Mouse (Mus musculus) embryonic facial prominence, embryonic 14.5 days (tissue): Measurements from ENCODE around the gene Asl. TPM values are rescaled to one million over a fixed set of nuclear protein-coding genes. Genes with fewer than 3 reads are reported as not detected.

ENCODE experiments used
- ATAC-seq: fragments of 200-750 bp; cut with Nextera tagmentation; 2 replicates; pipeline ENCODE4 v1.8.0; 2017; ENCODE audit warnings: low read depth, moderate number of reproducible peaks, moderate TSS enrichment
- DNase-seq: peaks from one replicate; pipeline ENCODE4 v3.0.0-alpha.2; 2015; ENCODE audit warnings: low spot score
- H3K27ac ChIP-seq: fragments of 300-500 bp; sonication (generic); replicated peaks from 2 replicates; pipeline ENCODE4 v1.5.1; 2014; ENCODE audit warnings: low read depth, mild to moderate bottlenecking, low read length, moderate library complexity
- H3K27me3 ChIP-seq: fragments of 300-500 bp; sonication (generic); replicated peaks from 2 replicates; pipeline ENCODE4 v1.6.1; 2014; ENCODE audit warnings: low read length; ENCODE audit not compliant: control insufficient read depth, insufficient read depth
- H3K36me3 ChIP-seq: fragments of 300-500 bp; sonication (generic); 2 replicates; pipeline ENCODE4 v1.6.1; 2014; ENCODE audit warnings: low read length, mixed read lengths; ENCODE audit not compliant: control insufficient read depth, insufficient read depth
- H3K4me1 ChIP-seq: fragments of 300-500 bp; sonication (generic); 2 replicates; pipeline ENCODE4 v1.6.1; 2014; ENCODE audit warnings: antibody characterized with exemption, low read length; ENCODE audit not compliant: control insufficient read depth, insufficient read depth
- H3K4me2 ChIP-seq: fragments of 300-500 bp; sonication (generic); 2 replicates; pipeline ENCODE4 v1.6.1; 2014; ENCODE audit warnings: low read depth, mild to moderate bottlenecking, low read length, moderate library complexity, mixed read lengths
- H3K4me3 ChIP-seq: fragments of 300-500 bp; sonication (generic); 2 replicates; pipeline ENCODE4 v1.5.1; 2014; ENCODE audit warnings: low read depth, mild to moderate bottlenecking, low read length
- H3K9ac ChIP-seq: fragments of 300-500 bp; sonication (generic); 2 replicates; pipeline ENCODE4 v1.6.1; 2014; ENCODE audit warnings: low read depth, mild to moderate bottlenecking, low read length, moderate library complexity, mixed read lengths
- H3K9me3 ChIP-seq: fragments of 300-500 bp; sonication (generic); 2 replicates; pipeline ENCODE4 v1.6.1; 2016; ENCODE audit warnings: low read length; ENCODE audit not compliant: control insufficient read depth
- WGBS: fragments of 180-500 bp; shearing (Covaris S2); extraction: QIAGEN DNeasy Blood & Tissue Kit; methylation state at CpG from one replicate; pipeline ENCODE4 v1.1.7; 2014; 5-methylcytosine and 5-hydroxymethylcytosine counted together
- polyA plus RNA-seq: library from polyadenylated mRNA; unstranded; fragments of >200 nt; fragmentation: Nextera tagmentation; extraction: Ambion mirVana; gene quantifications from 2 replicates; pipeline ENCODE4 v1.2.1, GENCODE M21; 2014

Gene Asl
- polyA plus RNA-seq, result 32.1 and 35.7 TPM in 2 replicates

GRCm38 (mm10) chr5:130029142-130029897 lies at the start of gene Asl, which contains the start of gene Crcp:
TSS of gene Asl (minus strand) at chr5:130029247.
TSS of gene Crcp (plus strand) at chr5:130029290.
- Histone ChIP-seq H3K9ac (peak within 1 kb of the TSS; percentile 85), H3K27ac (peak within 1 kb of the TSS; percentile 94), H3K4me2 (peak within 1 kb of the TSS; percentile 81), H3K4me1 (no peaks in the 10 kb centered on the region), H3K9me3 (no peaks in the 10 kb centered on the region), H3K4me3 (peak within 1 kb of the TSS; percentile 78), H3K27me3 (no peaks in the 10 kb centered on the region), H3K36me3 (no peaks in the 10 kb centered on the region)
- WGBS, result 2% methylated on average over 43 of the region's 51 CpGs
- ATAC-seq, result peak; percentile 87
- peak; percentile 85 for DNase-seq

- Histone ChIP-seq H3K9me3 (peaks cover 4% of the 10 kb centered on the region), H3K27ac (peak overlapping the region; percentile 69; the same call in 1 of the 2 replicates), H3K27me3 (no peaks in the 10 kb centered on the region), H3K4me1 (peaks cover 9% of the 10 kb centered on the region; the same call in 1 of the 2 replicates), H3K4me3 (peak overlapping the region; percentile 78), H3K9ac (peak overlapping the region; percentile 87), H3K4me2 (peak overlapping the region; percentile 83), H3K36me3 (peaks cover 5% of the 10 kb centered on the region; the same call in 1 of the 2 replicates)
- 0 out of 2 replicates have a peak, but pooled peaks have one; percentile 13 for ATAC-seq
- no peak for DNase-seq
- WGBS, result 49% methylated on average over 6 of the region's 6 CpGs
These were observed 49.7 kb upstream of the Asl start for GRCm38 (mm10) chr5:130078834-130079156.

- Histone ChIP-seq H3K4me2 (no peak overlapping the region), H3K27me3 (no peaks in the 10 kb centered on the region), H3K9me3 (peaks cover 4% of the 10 kb centered on the region), H3K36me3 (peaks cover 5% of the 10 kb centered on the region; the same call in 1 of the 2 replicates), H3K4me3 (no peak overlapping the region), H3K4me1 (peaks cover 9% of the 10 kb centered on the region; the same call in 1 of the 2 replicates), H3K9ac (0 out of 2 replicates have a peak overlapping the region, but pooled peaks have one; percentile 11), H3K27ac (0 out of 2 replicates have a peak overlapping the region, but pooled peaks have one; percentile 69)
- ATAC-seq, result no peak
- no peak for DNase-seq
- 61% methylated on average over 9 of the region's 9 CpGs for WGBS
These were observed 49.2 kb upstream of the Asl start for GRCm38 (mm10) chr5:130078096-130078833.

- ATAC-seq (no peak), DNase-seq (no peak)
- H3K27ac ChIP-seq, result no peak overlapping the region
- H3K4me3 ChIP-seq, result no peak overlapping the region
- H3K9me3 ChIP-seq, result peaks cover under 1% of the 10 kb centered on the region
- H3K4me1 ChIP-seq, result peaks cover 9% of the 10 kb centered on the region; the same call in 1 of the 2 replicates
- H3K9ac ChIP-seq, result no peak overlapping the region
- H3K27me3 ChIP-seq, result no peaks in the 10 kb centered on the region
- no peak overlapping the region for H3K4me2 ChIP-seq
- WGBS, result 45% methylated on average over 6 of the region's 6 CpGs
- peaks cover 1% of the 10 kb centered on the region; the same call in 1 of the 2 replicates for H3K36me3 ChIP-seq
These were observed 47.3 kb upstream of the Asl start for GRCm38 (mm10) chr5:130076396-130076795.

- WGBS, result 83% methylated on average over 6 of the region's 6 CpGs
- Histone ChIP-seq H3K27ac (no peak overlapping the region), H3K4me2 (no peak overlapping the region), H3K27me3 (no peaks in the 10 kb centered on the region), H3K9ac (no peak overlapping the region), H3K4me1 (peaks cover 3% of the 10 kb centered on the region; the same call in 1 of the 2 replicates), H3K4me3 (no peak overlapping the region), H3K9me3 (no peaks in the 10 kb centered on the region), H3K36me3 (no peaks in the 10 kb centered on the region)
- DNase-seq, result no peak
- ATAC-seq, result no peak
These were observed 45.4 kb upstream of the Asl start for GRCm38 (mm10) chr5:130074491-130074890.

- Histone ChIP-seq H3K27me3 (no peaks in the 10 kb centered on the region), H3K9ac (no peak within 1 kb of the TSS), H3K27ac (no peak within 1 kb of the TSS), H3K9me3 (no peaks in the 10 kb centered on the region), H3K36me3 (no peaks in the 10 kb centered on the region), H3K4me2 (no peak within 1 kb of the TSS), H3K4me1 (no peaks in the 10 kb centered on the region), H3K4me3 (no peak within 1 kb of the TSS)
- no peak for ATAC-seq
- DNase-seq, result no peak
- WGBS, result 90% methylated on average over 6 of the region's 6 CpGs
These were observed 44.0 kb upstream of the Asl start, which contains the start of gene Tpst1 for GRCm38 (mm10) chr5:130073026-130073425. TSS of gene Tpst1 (plus strand) at chr5:130073326.

- ATAC-seq (no peak), DNase-seq (no peak)
- 69% methylated on average over 3 of the region's 3 CpGs for WGBS
These were observed 38.8 kb upstream of the Asl start for GRCm38 (mm10) chr5:130067841-130068264.

GRCm38 (mm10) chr5:130065579-130065978 lies 36.5 kb upstream of the Asl start:
- H3K4me1 ChIP-seq, result no peaks in the 10 kb centered on the region
- ATAC-seq (no peak), DNase-seq (no peak)
- H3K36me3 ChIP-seq, result peaks cover 8% of the 10 kb centered on the region; the same call in 1 of the 2 replicates
- H3K27ac ChIP-seq, result no peak overlapping the region
- WGBS, result 95% methylated on average over 1 of the region's 1 CpGs
- H3K27me3 ChIP-seq, result no peaks in the 10 kb centered on the region
- no peak overlapping the region for H3K4me3 ChIP-seq
- no peak overlapping the region for H3K4me2 ChIP-seq
- no peaks in the 10 kb centered on the region for H3K9me3 ChIP-seq
- H3K9ac ChIP-seq, result no peak overlapping the region

More at GRCm38 (mm10) chr5:130067841-130068264, 38.8 kb upstream of the Asl start:
- Histone ChIP-seq H3K4me1 (no peaks in the 10 kb centered on the region), H3K9me3 (no peaks in the 10 kb centered on the region), H3K36me3 (no peaks in the 10 kb centered on the region), H3K9ac (no peak overlapping the region), H3K4me3 (no peak overlapping the region), H3K27ac (no peak overlapping the region), H3K4me2 (no peak overlapping the region), H3K27me3 (no peaks in the 10 kb centered on the region)
